Mouse (Mus musculus) kidney, postnatal 25 days (tissue): ENCODE results near the gene Srrm3.
A peak's percentile ranks its signal among the peaks of the same experiment; 100 is the strongest.

ENCODE experiments used
- DNase-seq, 2 experiments: peaks; one replicate each; pipeline ENCODE4 v3.0.0; 2021; ENCODE audit warnings: mixed read lengths in 2 of 2

Gene Srrm3

DNA sequence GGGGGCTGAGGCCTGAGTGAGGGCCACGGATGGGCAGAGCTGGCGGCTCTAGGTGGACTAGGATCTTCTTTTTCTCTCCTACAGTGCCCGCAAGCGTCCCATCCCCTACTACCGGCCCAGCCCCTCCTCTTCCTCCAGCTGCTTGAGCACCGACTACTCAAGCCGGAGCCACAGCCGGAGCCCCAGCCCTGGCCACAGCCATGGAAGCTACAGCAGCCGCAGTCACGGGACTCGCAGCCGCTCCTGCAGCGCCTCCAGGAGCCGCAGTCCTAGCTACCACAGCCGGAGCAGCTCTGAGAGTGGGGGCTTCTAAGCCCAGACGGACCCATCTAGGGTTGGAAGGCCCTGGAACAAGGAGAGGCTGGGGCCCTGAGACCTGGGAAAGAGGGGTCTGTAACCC is 66.3 kb downstream of the Srrm3 start:
- no peak for DNase-seq

DNA sequence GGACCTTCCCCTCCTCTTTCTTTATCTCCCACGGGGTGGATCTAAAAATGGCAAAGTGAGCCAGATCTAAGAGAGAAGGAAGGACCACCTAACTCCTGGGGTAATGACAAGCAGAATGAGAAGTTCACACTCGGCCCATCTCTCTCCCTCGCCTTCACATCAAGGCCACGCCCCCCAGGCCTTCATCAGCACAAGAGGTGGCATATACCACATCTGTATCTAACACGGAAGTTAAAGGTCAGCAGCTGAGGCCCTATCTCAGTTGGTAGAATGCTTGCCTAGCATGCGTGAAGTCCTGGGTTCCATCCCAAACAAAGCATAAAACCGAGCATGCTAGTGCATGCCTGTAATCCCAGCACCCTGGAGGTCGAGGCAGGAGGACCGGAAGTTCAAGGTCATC is 67.1 kb downstream of the Srrm3 start:
- no peak for DNase-seq

DNA sequence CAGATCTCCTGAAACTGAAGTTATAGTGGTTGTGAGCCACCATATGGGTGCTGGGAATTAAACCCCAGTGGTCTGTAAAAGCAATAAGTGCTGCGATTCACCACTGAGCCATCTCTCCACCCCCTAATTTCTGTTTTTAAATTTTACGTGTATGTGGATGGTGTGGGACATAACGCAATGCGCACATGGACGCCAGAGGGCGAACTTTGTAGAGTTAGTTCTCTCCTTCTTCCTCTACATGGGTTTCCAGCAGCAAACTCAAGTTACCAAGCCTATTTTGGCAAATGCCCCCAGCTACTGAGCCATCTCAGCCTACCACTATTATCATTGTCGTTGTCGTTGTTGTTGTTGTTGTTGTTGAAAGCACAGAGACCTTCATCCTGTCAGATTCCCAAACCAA is 70.5 kb downstream of the Srrm3 start:
- DNase-seq, result peak; percentile 72 to 87

- peak; percentile 77 to 83 for DNase-seq
Observed at GRCm38 (mm10) chr5:135877831-135878231, 71.1 kb downstream of the Srrm3 start.

DNA sequence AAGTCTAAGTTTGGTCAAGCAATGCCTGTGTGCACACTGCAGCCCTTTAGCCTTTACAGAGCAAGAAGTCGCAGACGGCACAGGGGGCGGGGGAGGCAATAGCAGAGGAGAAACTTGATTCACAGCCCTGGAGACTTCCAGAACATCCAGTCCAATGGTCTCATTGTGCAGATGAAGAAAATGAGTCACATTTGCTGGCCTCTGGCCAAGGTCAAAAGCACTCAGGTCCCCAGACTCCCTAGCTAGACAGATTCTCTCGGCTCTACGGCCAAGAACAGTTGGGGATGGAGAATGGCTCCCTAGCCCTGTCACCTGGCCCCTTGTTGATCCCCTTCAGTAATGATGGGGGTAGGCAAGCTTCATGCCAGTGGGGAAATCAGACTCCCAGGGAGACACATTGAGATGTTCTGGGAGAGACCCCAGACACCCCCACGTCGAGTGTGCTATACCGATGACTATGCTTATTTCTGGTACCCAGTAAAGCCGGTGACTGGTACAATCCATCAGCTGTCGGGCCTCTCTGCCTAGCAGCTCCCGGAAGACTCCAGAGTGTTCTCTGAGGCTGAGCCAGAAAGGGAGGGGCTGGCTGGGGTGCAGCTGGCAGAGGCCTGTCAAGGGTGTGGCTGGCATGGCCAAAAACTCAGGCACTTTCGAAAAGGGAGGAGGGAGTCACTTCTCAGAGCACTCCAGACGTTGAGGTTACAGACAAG is 72.9 kb downstream of the Srrm3 start:
- DNase-seq, result peak; percentile 70 to 88

DNA sequence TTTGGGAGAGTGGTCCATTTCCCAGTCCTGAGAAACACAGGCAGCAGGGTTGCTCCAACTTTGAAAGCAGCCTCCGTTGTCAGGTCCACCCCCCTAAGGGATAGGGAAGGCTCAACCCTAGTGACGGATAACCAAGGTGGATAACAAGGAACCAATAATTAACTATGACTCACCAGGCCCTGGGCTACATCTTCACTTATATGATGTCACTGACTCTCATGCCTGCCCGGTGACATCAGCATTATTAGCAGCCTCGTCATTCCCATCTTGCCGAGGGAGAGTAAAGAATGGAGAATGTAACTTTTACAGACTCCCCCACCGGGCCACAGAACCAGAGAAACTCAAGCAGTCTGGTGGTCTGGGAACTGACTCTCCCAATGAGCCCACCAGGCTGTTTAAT is 78.0 kb downstream of the Srrm3 start:
- no peak for DNase-seq

- peak; percentile 86 to 94 for DNase-seq
Observed at GRCm38 (mm10) chr5:135887675-135888102, 81.0 kb downstream of the Srrm3 start, which contains the start of gene Hspb1. TSS of gene Hspb1 (plus strand) at chr5:135887919.

- peak in 1 of 2 experiments; percentile 14 for DNase-seq
Observed at GRCm38 (mm10) chr5:135888405-135889215, 81.9 kb downstream of the Srrm3 start.

DNA sequence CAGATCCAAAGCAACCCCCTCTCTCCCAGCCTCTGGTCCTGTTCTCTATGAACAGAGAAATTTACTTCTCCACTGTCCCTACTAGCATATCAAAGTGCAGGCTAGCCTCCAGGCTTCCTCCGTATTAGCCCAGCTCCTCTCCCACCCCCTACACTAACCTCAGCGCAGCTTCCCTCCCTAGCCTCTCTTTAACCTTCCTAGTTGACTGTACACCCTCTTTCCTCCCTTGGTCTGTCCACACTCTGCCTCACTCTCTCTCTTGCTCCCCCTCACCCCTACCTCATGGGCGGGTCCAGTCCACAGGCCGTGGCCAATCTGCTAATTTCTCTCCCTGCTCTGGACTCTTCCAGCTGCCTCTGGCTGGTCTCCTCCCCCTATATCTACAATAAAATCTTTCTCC is 83.6 kb downstream of the Srrm3 start:
- DNase-seq, result no peak

GRCm38 (mm10) chr5:135890920-135891319 is 84.2 kb downstream of the Srrm3 start:
- no peak for DNase-seq

DNA sequence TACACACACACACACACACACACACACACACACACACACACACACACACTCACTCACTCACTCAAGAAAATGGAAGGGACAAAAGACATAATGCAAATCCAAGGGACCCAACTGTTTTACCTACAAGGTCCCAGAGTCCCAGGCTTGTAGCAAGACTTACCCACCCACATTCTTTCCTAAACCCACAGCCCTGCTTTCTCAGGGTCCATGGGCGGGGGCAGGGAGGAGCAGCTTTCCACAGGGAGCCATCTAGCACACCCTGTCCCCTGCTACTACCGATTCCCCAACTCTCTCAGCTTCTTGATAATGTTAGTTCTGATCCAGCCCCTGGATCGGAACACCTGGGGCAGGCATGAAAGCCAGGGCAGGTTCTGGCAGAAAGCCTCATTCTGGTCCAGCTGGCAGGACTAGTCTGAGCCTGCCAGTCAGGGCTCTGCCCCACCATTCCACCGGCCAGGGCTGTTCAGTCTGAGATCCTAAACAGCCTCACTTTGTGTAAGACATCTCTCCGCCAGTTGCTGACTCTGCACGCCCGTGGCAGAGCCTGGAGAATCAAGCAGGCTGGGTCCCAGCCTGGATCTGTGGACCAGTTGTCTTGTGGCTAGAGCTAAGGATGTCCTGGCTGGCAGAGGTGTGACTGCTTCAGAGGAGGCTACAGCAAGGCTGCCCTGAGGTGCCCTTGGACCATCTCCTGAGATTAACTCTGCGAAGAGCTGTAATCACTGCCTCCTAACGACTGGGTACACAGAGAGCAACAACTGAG is 86.1 kb downstream of the Srrm3 start:
- no peak for DNase-seq

- no peak for DNase-seq
Observed at GRCm38 (mm10) chr5:135894958-135895357, 88.3 kb downstream of the Srrm3 start.

DNA sequence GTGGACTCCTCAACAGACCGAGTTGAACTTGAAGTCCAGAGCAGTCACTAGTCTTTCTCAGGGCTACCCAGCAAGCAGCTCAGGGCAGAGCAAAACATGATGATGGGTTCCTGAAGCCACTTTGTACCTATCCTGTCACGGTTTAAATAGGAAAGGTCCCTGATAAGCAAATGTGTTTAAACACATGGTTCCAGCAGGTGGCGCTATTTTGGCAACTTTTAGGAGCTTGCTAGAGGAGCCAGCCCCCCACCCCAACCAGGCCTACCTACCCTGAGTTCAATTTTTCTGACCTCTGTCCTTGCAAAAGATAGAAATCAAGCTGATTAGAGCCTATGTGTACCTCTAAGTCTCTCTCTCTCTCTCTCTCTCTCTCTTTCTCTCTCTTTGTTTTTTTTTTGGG is 91.3 kb downstream of the Srrm3 start:
- peak; percentile 59 to 72 for DNase-seq

DNA sequence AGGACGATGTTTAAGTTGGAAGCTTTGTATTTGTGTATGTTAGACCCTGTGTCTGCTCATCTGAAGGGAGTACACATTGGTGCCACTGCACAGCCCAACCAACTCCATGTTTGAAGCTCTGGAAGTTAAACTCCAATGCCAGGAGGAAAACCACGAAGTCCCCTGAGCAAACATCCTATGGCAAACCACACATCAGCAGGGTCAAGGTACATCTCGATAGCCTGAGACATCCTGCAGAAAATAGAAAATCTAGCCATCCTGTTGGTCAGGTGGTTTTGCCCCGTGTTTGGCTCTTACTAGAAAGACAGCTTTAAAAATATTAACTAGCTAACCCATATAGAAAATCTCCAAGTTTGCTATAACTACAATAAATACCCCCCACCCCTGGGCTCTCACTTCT is 92.3 kb downstream of the Srrm3 start:
- no peak for DNase-seq

DNA sequence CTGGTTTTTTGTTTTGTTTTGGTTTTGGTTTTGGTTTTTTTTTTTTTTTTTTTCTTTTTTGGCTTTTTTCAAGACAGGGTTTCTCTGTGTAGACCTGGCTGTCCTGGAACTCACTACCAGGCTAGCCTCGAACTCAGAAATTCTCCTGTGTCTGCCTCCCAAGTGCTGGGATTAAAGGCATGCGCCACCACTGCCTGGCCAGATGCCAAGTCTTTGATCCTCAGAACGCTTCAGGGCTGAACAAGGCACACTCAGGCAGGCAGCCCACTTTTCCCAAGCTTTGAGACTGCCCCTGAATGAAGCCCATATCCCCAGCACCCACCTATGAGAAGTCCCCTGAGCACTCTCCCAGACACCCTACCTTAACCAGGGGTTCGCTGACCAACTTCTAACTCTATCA is 93.1 kb downstream of the Srrm3 start:
- DNase-seq, result no peak

- DNase-seq, result no peak
Observed at GRCm38 (mm10) chr5:135900701-135901100, 94.0 kb downstream of the Srrm3 start.

DNA sequence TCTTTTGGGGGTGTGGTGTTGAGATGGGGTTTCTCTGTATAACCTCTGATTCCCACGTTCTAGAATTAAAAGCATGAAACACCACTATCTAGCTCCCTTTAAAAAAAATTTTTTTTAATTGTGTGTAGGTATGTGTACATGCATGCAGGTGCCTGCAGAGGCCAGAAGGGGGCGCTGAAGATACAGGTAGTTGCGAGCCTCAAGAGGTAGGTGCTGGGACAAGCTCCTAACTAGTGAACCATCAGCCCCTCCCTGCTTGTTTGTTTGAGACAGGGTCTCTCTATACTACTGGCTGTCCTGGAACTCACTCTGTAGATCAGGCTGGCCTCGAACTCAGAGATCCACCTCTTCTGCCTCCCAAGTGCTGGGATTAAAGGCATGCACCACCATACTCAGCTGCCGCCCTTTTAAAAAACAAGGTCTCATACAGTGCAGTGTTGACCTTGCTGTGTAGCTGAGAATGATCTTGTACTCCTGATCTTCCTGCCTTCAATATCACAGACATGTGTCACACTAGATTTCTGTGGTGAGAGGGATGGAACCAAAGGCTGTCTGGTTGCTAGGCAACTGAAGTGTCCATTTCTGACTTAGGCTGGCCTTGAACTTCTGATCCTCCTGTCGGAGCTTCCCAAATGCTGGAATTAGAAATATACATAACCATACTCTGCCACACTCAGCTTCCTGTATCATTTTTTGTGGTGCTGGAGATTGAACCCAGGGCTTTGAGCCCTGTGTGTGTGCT is 94.8 kb downstream of the Srrm3 start:
- peak in 1 of 2 experiments; percentile 18 for DNase-seq

DNA sequence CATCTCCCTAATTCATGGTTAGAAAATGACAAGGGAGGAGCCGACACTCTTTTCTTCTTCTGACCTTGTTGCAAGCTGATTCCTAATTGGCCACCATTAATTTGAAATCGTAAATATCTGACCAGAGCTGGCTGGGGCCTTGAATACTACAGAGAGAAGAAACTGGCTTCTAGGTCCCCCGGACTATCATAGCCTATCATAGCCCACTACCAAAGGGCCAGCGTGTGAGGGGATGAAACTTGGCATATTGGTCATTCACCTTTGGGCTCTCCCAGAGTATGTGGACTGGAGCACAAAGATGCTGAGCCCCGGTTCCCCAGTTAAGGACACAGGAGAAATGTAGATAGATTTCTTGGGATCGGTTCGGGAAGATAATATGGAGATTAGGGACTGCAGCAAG is 96.4 kb downstream of the Srrm3 start:
- no peak for DNase-seq

GRCm38 (mm10) chr5:135903551-135904151 is 97.0 kb downstream of the Srrm3 start:
- DNase-seq, result peak; percentile 93 to 96

DNA sequence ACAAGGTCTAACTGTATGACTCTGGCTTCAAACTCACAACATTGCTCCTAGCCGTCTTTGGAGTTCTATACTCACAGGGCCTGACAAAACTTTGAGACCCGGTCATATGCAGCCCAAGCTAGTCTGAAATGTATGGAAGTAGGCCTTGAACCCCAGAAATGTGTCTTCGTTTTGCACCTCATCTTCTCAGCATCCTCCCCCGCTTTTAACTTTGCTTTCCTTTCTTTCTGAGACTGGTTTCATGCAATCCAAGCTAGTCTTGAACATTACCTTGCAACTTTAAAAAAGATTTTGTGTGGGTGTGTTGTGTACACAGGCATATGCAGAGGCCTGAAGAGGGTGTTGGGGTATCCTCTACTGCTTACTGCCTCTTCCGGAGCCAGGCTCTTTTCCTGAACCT is 97.6 kb downstream of the Srrm3 start:
- DNase-seq, result no peak

GRCm38 (mm10) chr5:135905320-135906225 is 98.9 kb downstream of the Srrm3 start:
- no peak for DNase-seq
